Mouse (Mus musculus): ENCODE data around the gene Pin1. TPM values are rescaled to one million over a fixed set of nuclear protein-coding genes. Genes with fewer than 3 reads are reported as not detected.
"Not testable (repeated sequence)": the region's sequence is repeated elsewhere in the genome, so short reads cannot be mapped to it uniquely, and the experiment has no call there.

Pin1 gene
- polyA plus RNA-seq, 1 experiment, result 55.5 TPM

- Histone ChIP-seq H3ac (ENCODE audit: control insufficient read depth, insufficient read length, low read depth) (no peak overlapping the region), H3K36me3 (ENCODE audit: control insufficient read depth, insufficient read depth) (no peaks in the 10 kb centered on the region), H3K27me3 (ENCODE audit: control insufficient read depth, insufficient read depth, insufficient read length) (peaks cover 5% of the 10 kb centered on the region), H3K79me2 (ENCODE audit: control insufficient read depth, insufficient read depth) (no peaks in the 10 kb centered on the region), H3K79me3 (ENCODE audit: low read depth) (no peaks in the 10 kb centered on the region), H3K4me3 (ENCODE audit: insufficient read depth, poor library complexity, severe bottlenecking) (no peak overlapping the region)
- TF ChIP-seq CEBPB (IDR thresholded peaks at IDR 0.05; ENCODE audit: low read depth) (no peak), USF1 (IDR thresholded peaks at IDR 0.05; ENCODE audit: low read depth) (no peak), CTCF (IDR thresholded peaks at IDR 0.05; ENCODE audit: control insufficient read depth, insufficient read depth, insufficient read length) (no peak), MAX (IDR thresholded peaks at IDR 0.05) (no peak), MYOD1 (IDR thresholded peaks at IDR 0.05; ENCODE audit: control insufficient read depth, insufficient read length, low read depth) (no peak), MYOG (IDR thresholded peaks at IDR 0.05; ENCODE audit: control insufficient read depth, extremely low read depth, insufficient read length) (no peak), FOSL1 (IDR thresholded peaks at IDR 0.05; ENCODE audit: insufficient read depth, low read length, poor library complexity, severe bottlenecking) (no peak)
Measured at GRCm38 (mm10) chr9:20682389-20682722, 30.5 kb downstream of the Pin1 start.

GRCm38 (mm10) chr9:20685081-20685861 is 33.4 kb downstream of the Pin1 start:
- TF ChIP-seq FOSL1 (IDR thresholded peaks at IDR 0.05; ENCODE audit: insufficient read depth, low read length, poor library complexity, severe bottlenecking) (no peak), MAX (IDR thresholded peaks at IDR 0.05) (no peak), MYOG (IDR thresholded peaks at IDR 0.05; ENCODE audit: control insufficient read depth, extremely low read depth, insufficient read length) (no peak), MYOD1 (IDR thresholded peaks at IDR 0.05; ENCODE audit: control insufficient read depth, insufficient read length, low read depth) (no peak), CEBPB (IDR thresholded peaks at IDR 0.05; ENCODE audit: low read depth) (no peak), CTCF (IDR thresholded peaks at IDR 0.05; ENCODE audit: control insufficient read depth, insufficient read depth, insufficient read length) (no peak), USF1 (IDR thresholded peaks at IDR 0.05; ENCODE audit: low read depth) (no peak)
- no peaks in the 10 kb centered on the region for H3K79me3 ChIP-seq (ENCODE audit: low read depth)
- no peaks in the 10 kb centered on the region for H3K79me2 ChIP-seq (ENCODE audit: control insufficient read depth, insufficient read depth)
- no peak overlapping the region for H3K4me3 ChIP-seq (ENCODE audit: insufficient read depth, poor library complexity, severe bottlenecking)
- no peak overlapping the region for H3ac ChIP-seq (ENCODE audit: control insufficient read depth, insufficient read length, low read depth)
- peaks cover 5% of the 10 kb centered on the region for H3K27me3 ChIP-seq (ENCODE audit: control insufficient read depth, insufficient read depth, insufficient read length)
- no peaks in the 10 kb centered on the region for H3K36me3 ChIP-seq (ENCODE audit: control insufficient read depth, insufficient read depth)

GRCm38 (mm10) chr9:20689403-20689802 is 37.5 kb downstream of the Pin1 start:
- H3ac ChIP-seq (ENCODE audit: control insufficient read depth, insufficient read length, low read depth), result no peak overlapping the region
- TF ChIP-seq USF1 (IDR thresholded peaks at IDR 0.05; ENCODE audit: low read depth) (no peak), CEBPB (IDR thresholded peaks at IDR 0.05; ENCODE audit: low read depth) (no peak), MYOG (IDR thresholded peaks at IDR 0.05; ENCODE audit: control insufficient read depth, extremely low read depth, insufficient read length) (no peak), FOSL1 (IDR thresholded peaks at IDR 0.05; ENCODE audit: insufficient read depth, low read length, poor library complexity, severe bottlenecking) (no peak), MYOD1 (IDR thresholded peaks at IDR 0.05; ENCODE audit: control insufficient read depth, insufficient read length, low read depth) (no peak), MAX (IDR thresholded peaks at IDR 0.05) (no peak), CTCF (IDR thresholded peaks at IDR 0.05; ENCODE audit: control insufficient read depth, insufficient read depth, insufficient read length) (no peak)
- no peaks in the 10 kb centered on the region for H3K79me3 ChIP-seq (ENCODE audit: low read depth)
- no peaks in the 10 kb centered on the region for H3K79me2 ChIP-seq (ENCODE audit: control insufficient read depth, insufficient read depth)
- H3K36me3 ChIP-seq (ENCODE audit: control insufficient read depth, insufficient read depth), result no peaks in the 10 kb centered on the region
- peaks cover 27% of the 10 kb centered on the region for H3K27me3 ChIP-seq (ENCODE audit: control insufficient read depth, insufficient read depth, insufficient read length)
- no peak overlapping the region for H3K4me3 ChIP-seq (ENCODE audit: insufficient read depth, poor library complexity, severe bottlenecking)

GRCm38 (mm10) chr9:20689913-20690312 is 38.0 kb downstream of the Pin1 start:
- H3K36me3 ChIP-seq (ENCODE audit: control insufficient read depth, insufficient read depth), result no peaks in the 10 kb centered on the region
- H3K4me3 ChIP-seq (ENCODE audit: insufficient read depth, poor library complexity, severe bottlenecking), result no peak overlapping the region
- H3K27me3 ChIP-seq (ENCODE audit: control insufficient read depth, insufficient read depth, insufficient read length), result peaks cover 32% of the 10 kb centered on the region
- H3ac ChIP-seq (ENCODE audit: control insufficient read depth, insufficient read length, low read depth), result no peak overlapping the region
- H3K79me3 ChIP-seq (ENCODE audit: low read depth), result no peaks in the 10 kb centered on the region
- no peaks in the 10 kb centered on the region for H3K79me2 ChIP-seq (ENCODE audit: control insufficient read depth, insufficient read depth)
- TF ChIP-seq MAX (IDR thresholded peaks at IDR 0.05), result no peak
- no peak for TF ChIP-seq FOSL1 (IDR thresholded peaks at IDR 0.05; ENCODE audit: insufficient read depth, low read length, poor library complexity, severe bottlenecking)
- no peak for TF ChIP-seq USF1 (IDR thresholded peaks at IDR 0.05; ENCODE audit: low read depth)
- no peak for TF ChIP-seq CTCF (IDR thresholded peaks at IDR 0.05; ENCODE audit: control insufficient read depth, insufficient read depth, insufficient read length)

- H3K36me3 ChIP-seq (ENCODE audit: control insufficient read depth, insufficient read depth); H3K4me3 ChIP-seq (ENCODE audit: insufficient read depth, poor library complexity, severe bottlenecking); H3K79me2 ChIP-seq (ENCODE audit: control insufficient read depth, insufficient read depth); H3K79me3 ChIP-seq (ENCODE audit: low read depth); H3ac ChIP-seq (ENCODE audit: control insufficient read depth, insufficient read length, low read depth): not testable (repeated sequence)
- H3K27me3 ChIP-seq (ENCODE audit: control insufficient read depth, insufficient read depth, insufficient read length), result peaks cover 37% of the 10 kb centered on the region
Measured at GRCm38 (mm10) chr9:20690449-20690848, 38.6 kb downstream of the Pin1 start.

GRCm38 (mm10) chr9:20692863-20693262 is 41.0 kb downstream of the Pin1 start:
- no peak overlapping the region for H3ac ChIP-seq (ENCODE audit: control insufficient read depth, insufficient read length, low read depth)
- no peaks in the 10 kb centered on the region for H3K36me3 ChIP-seq (ENCODE audit: control insufficient read depth, insufficient read depth)
- H3K79me3 ChIP-seq (ENCODE audit: low read depth), result no peaks in the 10 kb centered on the region
- TF ChIP-seq CTCF (IDR thresholded peaks at IDR 0.05; ENCODE audit: control insufficient read depth, insufficient read depth, insufficient read length) (no peak), MYOD1 (IDR thresholded peaks at IDR 0.05; ENCODE audit: control insufficient read depth, insufficient read length, low read depth) (no peak), CEBPB (IDR thresholded peaks at IDR 0.05; ENCODE audit: low read depth) (no peak), USF1 (IDR thresholded peaks at IDR 0.05; ENCODE audit: low read depth) (no peak), MYOG (IDR thresholded peaks at IDR 0.05; ENCODE audit: control insufficient read depth, extremely low read depth, insufficient read length) (no peak), FOSL1 (IDR thresholded peaks at IDR 0.05; ENCODE audit: insufficient read depth, low read length, poor library complexity, severe bottlenecking) (no peak), MAX (IDR thresholded peaks at IDR 0.05) (no peak)
- peaks cover 57% of the 10 kb centered on the region for H3K27me3 ChIP-seq (ENCODE audit: control insufficient read depth, insufficient read depth, insufficient read length)
- no peak overlapping the region for H3K4me3 ChIP-seq (ENCODE audit: insufficient read depth, poor library complexity, severe bottlenecking)
- H3K79me2 ChIP-seq (ENCODE audit: control insufficient read depth, insufficient read depth), result no peaks in the 10 kb centered on the region
